17 mouse cellular contexts compared by ENCODE assay signal in the genomic region with DNA sequence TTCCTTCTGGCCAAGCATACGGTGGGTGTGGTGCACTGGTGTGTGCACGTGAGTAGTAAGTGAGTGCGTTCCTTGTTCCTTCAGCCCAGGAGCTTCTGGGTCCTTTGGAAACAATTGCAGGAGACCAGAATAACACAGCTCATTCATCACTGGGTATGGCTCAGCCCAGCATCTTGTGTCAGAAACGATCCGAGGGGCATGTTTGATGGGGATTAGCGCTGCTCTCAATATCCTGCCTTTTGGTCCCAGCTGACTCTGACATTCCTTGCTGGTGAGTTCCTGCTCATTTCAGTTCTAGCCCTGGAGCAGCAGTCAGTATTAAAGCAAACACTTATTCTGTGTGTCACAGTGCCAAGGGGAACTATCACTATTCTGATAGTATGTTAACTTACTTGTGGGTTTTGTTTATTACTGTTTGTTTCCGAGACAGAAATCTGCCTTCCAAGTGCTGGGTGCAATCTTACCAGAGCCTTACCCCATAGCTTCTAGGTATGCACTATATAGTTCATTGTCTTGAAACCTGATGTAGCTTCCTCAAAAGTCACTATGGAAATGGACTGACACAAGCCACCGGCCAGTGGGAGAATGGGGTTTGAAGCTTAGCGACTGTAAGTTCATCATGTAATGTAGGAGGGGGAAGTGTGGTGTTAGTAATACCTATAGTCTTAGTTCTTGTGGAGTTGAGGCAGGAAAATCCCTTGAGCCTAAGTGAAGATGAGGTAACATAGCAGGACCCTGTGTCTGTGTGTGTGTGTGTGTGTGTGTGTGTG. TPM values are rescaled to one million over a fixed set of nuclear protein-coding genes. Genes with fewer than 3 reads are reported as not detected.
DNase-seq lines count a peak whose midpoint lies in the region; ATAC-seq and TF ChIP-seq lines count a peak whose summit lies in the region.
"Had no signal": no experiment of that assay in that cellular context is flagged by ENCODE, and none has a peak within 500 bp of the region (broad histone marks: within the 10 kb centered on the region; RNA-seq: fewer than 3 reads in every experiment).

No protein-coding gene starts in this region.

- peaks cover 14% of the 10 kb centered on the region for H3K4me1 ChIP-seq in lung, embryonic 15.5 days
- H3K4me1 ChIP-seq in ES-Bruce4 (ENCODE audit: control insufficient read depth, insufficient read depth, low read length) = peaks cover 12% of the 10 kb centered on the region
- no peaks in the 10 kb centered on the region; the same call in none of the 2 replicates for H3K4me1 ChIP-seq in stomach, postnatal 0 days (replicated peaks; ENCODE audit: control insufficient read depth, insufficient read depth)
- H3K4me1 ChIP-seq: forebrain, embryonic 15.5 days; heart, embryonic 13.5 days; hindbrain, embryonic 15.5 days had no signal

- peak overlapping the region; percentile 20; the same call in 1 of the 2 replicates for H3K27ac ChIP-seq in lung, embryonic 15.5 days
- H3K27ac ChIP-seq in ES-Bruce4 (ENCODE audit: insufficient read depth, low read length) = peak overlapping the region; percentile 16; the same call in 1 of the 2 replicates
- peak overlapping the region; percentile 45; the same call in 1 of the 2 replicates for H3K27ac ChIP-seq in stomach, postnatal 0 days (replicated peaks)
- H3K27ac ChIP-seq: embryonic facial prominence, embryonic 15.5 days; forebrain, embryonic 15.5 days; heart, embryonic 13.5 days; hindbrain, embryonic 15.5 days had no signal

- H3K9ac ChIP-seq in lung, embryonic 15.5 days = no peak overlapping the region
- no peak overlapping the region for H3K9ac ChIP-seq in ES-Bruce4 (ENCODE audit: low read depth, poor library complexity, severe bottlenecking)
- no peak overlapping the region for H3K9ac ChIP-seq in stomach, postnatal 0 days (ENCODE audit: low read length)
- H3K9ac ChIP-seq: embryonic facial prominence, embryonic 15.5 days; forebrain, embryonic 15.5 days; heart, embryonic 13.5 days; hindbrain, embryonic 15.5 days had no signal

- no peak for DNase-seq in lung, postnatal 10 days
- DNase-seq in stomach, postnatal 0 days (ENCODE audit: low spot score) = no peak
- no peak for DNase-seq in gastrocnemius, postnatal 14 days
- DNase-seq in spleen, adult 18-20 months = no peak
- DNase-seq: adrenal gland, postnatal 14 days; cerebellum, adult 18-20 months; cerebellum, adult 9-11 months; gastrocnemius, postnatal 10 days; heart, postnatal 36 days had no signal

- no peak for TF ChIP-seq CTCF in ES-Bruce4 (IDR thresholded peaks at IDR 0.05; ENCODE audit: low read depth, low read length)
- TF ChIP-seq CTCF in stomach, postnatal 0 days (IDR thresholded peaks at IDR 0.05; ENCODE audit: low read depth) = no peak

- intact Hi-C loops in gastrocnemius, postnatal 14 days (cut with DNase I; ENCODE audit: low total_unique reads) = no loop called here

- no peaks in the 10 kb centered on the region for H3K9me3 ChIP-seq in lung, embryonic 15.5 days
- peaks cover 4% of the 10 kb centered on the region; the same call in 1 of the 2 replicates for H3K9me3 ChIP-seq in ES-Bruce4 (replicated peaks; ENCODE audit: control insufficient read depth, insufficient read depth, low read length, poor library complexity, severe bottlenecking)
- H3K9me3 ChIP-seq in stomach, postnatal 0 days (ENCODE audit: control insufficient read depth, low read length) = no peaks in the 10 kb centered on the region
- H3K9me3 ChIP-seq: embryonic facial prominence, embryonic 15.5 days; forebrain, embryonic 15.5 days; heart, embryonic 13.5 days; hindbrain, embryonic 15.5 days had no signal

- no peaks in the 10 kb centered on the region for H3K36me3 ChIP-seq in lung, embryonic 15.5 days
- peaks cover 11% of the 10 kb centered on the region for H3K36me3 ChIP-seq in ES-Bruce4 (ENCODE audit: control insufficient read depth, insufficient read depth, low read length, poor library complexity, severe bottlenecking)
- H3K36me3 ChIP-seq in stomach, postnatal 0 days (ENCODE audit: control insufficient read depth, insufficient read depth, low read length) = no peaks in the 10 kb centered on the region
- H3K36me3 ChIP-seq: embryonic facial prominence, embryonic 15.5 days; forebrain, embryonic 15.5 days; heart, embryonic 13.5 days; hindbrain, embryonic 15.5 days had no signal

- no peak for TF ChIP-seq EP300 in ES-Bruce4 (IDR thresholded peaks at IDR 0.05; ENCODE audit: insufficient read depth, low read depth, low read length)
- TF ChIP-seq EP300 in stomach, postnatal 0 days (optimal IDR thresholded peaks at IDR 0.05) = no peak

- no peak for ATAC-seq in lung, embryonic 15.5 days (ENCODE audit: borderline replicate concordance, extremely low read depth, low FRiP score, low TSS enrichment)
- peak; percentile 78 for ATAC-seq in granulocyte monocyte progenitor cell, adult 5-6 weeks (replicated peaks; ENCODE audit: poor library complexity, severe bottlenecking)
- 0 out of 2 replicates have a peak, but pooled peaks have one; percentile 11 for ATAC-seq in stomach, postnatal 0 days (ENCODE audit: low FRiP score, low TSS enrichment)
- ATAC-seq: activated CD4-positive, CD25-positive, alpha-beta regulatory T cell, adult 4 months; forebrain, embryonic 15.5 days had no signal

- no peak for TF ChIP-seq POLR2A in ES-Bruce4 (IDR thresholded peaks at IDR 0.05; ENCODE audit: insufficient read depth, low read length)

- no peak overlapping the region for H3K4me2 ChIP-seq in lung, embryonic 15.5 days
- H3K4me2 ChIP-seq in stomach, postnatal 0 days (replicated peaks; ENCODE audit: low read depth) = no peak overlapping the region
- H3K4me2 ChIP-seq: embryonic facial prominence, embryonic 15.5 days; forebrain, embryonic 15.5 days; heart, embryonic 13.5 days; hindbrain, embryonic 15.5 days had no signal

- H3K4me3 ChIP-seq in lung, embryonic 15.5 days = no peak overlapping the region
- H3K4me3 ChIP-seq in ES-Bruce4 (ENCODE audit: low read depth, low read length) = no peak overlapping the region
- H3K4me3 ChIP-seq in stomach, postnatal 0 days (ENCODE audit: low read depth, low read length) = no peak overlapping the region
- H3K4me3 ChIP-seq: embryonic facial prominence, embryonic 15.5 days; forebrain, embryonic 15.5 days; heart, embryonic 13.5 days; hindbrain, embryonic 15.5 days had no signal

- 55% methylated on average over 9 of the region's 9 CpGs for WGBS in lung, embryonic 15.5 days
- WGBS in stomach, postnatal 0 days = 34% methylated on average over 9 of the region's 9 CpGs

- no peaks in the 10 kb centered on the region for H3K27me3 ChIP-seq in lung, embryonic 15.5 days
- H3K27me3 ChIP-seq in ES-Bruce4 (ENCODE audit: control insufficient read depth, insufficient read depth, low read length, poor library complexity, severe bottlenecking) = no peaks in the 10 kb centered on the region
- no peaks in the 10 kb centered on the region for H3K27me3 ChIP-seq in stomach, postnatal 0 days (ENCODE audit: control insufficient read depth, insufficient read depth, low read length)
- H3K27me3 ChIP-seq: embryonic facial prominence, embryonic 15.5 days; forebrain, embryonic 15.5 days; hindbrain, embryonic 15.5 days had no signal

RNA-seq across cellular contexts. Expression of a gene that starts 23.1 kb away (rescaled TPM):
- 106 and 117 TPM in 2 replicates for polyA plus RNA-seq in lung, embryonic 15.5 days (2015; fragmentation: Nextera tagmentation; extraction: Ambion mirVana)
- polyA plus RNA-seq in ES-Bruce4 (2011; ENCODE audit: insufficient read depth, insufficient read length, low read depth, missing spikeins) = 347 and 358 TPM in 2 replicates
- 1.1 and 4.6 TPM in 2 replicates for total RNA-seq in granulocyte monocyte progenitor cell, adult 5-6 weeks (2014; fragmentation: Nextera tagmentation)
- total RNA-seq in granulocyte monocyte progenitor cell, adult 5-6 weeks (2017) = 0.88 and 1.6 TPM in 2 replicates
- polyA plus RNA-seq in stomach, postnatal 0 days (2015; fragmentation: Nextera tagmentation; extraction: Ambion mirVana) = 118 and 131 TPM in 2 replicates
- total RNA-seq in gastrocnemius, postnatal 14 days (2021) = 1 to 10 TPM in 1 of 2 experiments, under 1 TPM in 1; 0.55 to 1.4 TPM
- total RNA-seq: heart, postnatal 36 days had no signal

RNA-seq across cellular contexts. Expression of a gene that starts 53.0 kb away (rescaled TPM):
- 8.3 and 9.0 TPM in 2 replicates for polyA plus RNA-seq in lung, embryonic 15.5 days (2015; fragmentation: Nextera tagmentation; extraction: Ambion mirVana)
- polyA plus RNA-seq in ES-Bruce4 (2011; ENCODE audit: insufficient read depth, insufficient read length, low read depth, missing spikeins) = 498 and 566 TPM in 2 replicates
- 29.2 and 30.2 TPM in 2 replicates for total RNA-seq in granulocyte monocyte progenitor cell, adult 5-6 weeks (2014; fragmentation: Nextera tagmentation)
- total RNA-seq in granulocyte monocyte progenitor cell, adult 5-6 weeks (2017) = 8.2 and 10.8 TPM in 2 replicates
- 13.8 and 14.2 TPM in 2 replicates for polyA plus RNA-seq in stomach, postnatal 0 days (2015; fragmentation: Nextera tagmentation; extraction: Ambion mirVana)
- total RNA-seq in gastrocnemius, postnatal 14 days (2021) = 100 to 1,000 TPM; 107 to 123 TPM

RNA-seq across cellular contexts. Expression of a gene that starts 56.6 kb away (rescaled TPM):
- 11.4 and 12.1 TPM in 2 replicates for polyA plus RNA-seq in lung, embryonic 15.5 days (2015; fragmentation: Nextera tagmentation; extraction: Ambion mirVana)
- polyA plus RNA-seq in ES-Bruce4 (2011; ENCODE audit: insufficient read depth, insufficient read length, low read depth, missing spikeins) = 12.5 and 14.1 TPM in 2 replicates
- total RNA-seq in granulocyte monocyte progenitor cell, adult 5-6 weeks (2014; fragmentation: Nextera tagmentation) = 8.2 and 12.5 TPM in 2 replicates
- total RNA-seq in granulocyte monocyte progenitor cell, adult 5-6 weeks (2017) = 6.2 and 7.0 TPM in 2 replicates
- 3.0 and 3.1 TPM in 2 replicates for polyA plus RNA-seq in stomach, postnatal 0 days (2015; fragmentation: Nextera tagmentation; extraction: Ambion mirVana)
- 1 to 10 TPM; 8.0 to 8.1 TPM for total RNA-seq in gastrocnemius, postnatal 14 days (2021)

Comparison
In these comparisons a context has a peak if more than half of its experiments do, and no peak if none do; other contexts are left out.
1. RNA of a gene that starts 53.0 kb away (polyA plus RNA-seq): 498 to 566 TPM in ES-Bruce4; 13.8 to 14.2 TPM in stomach, postnatal 0 days and 8.3 to 9.0 TPM in lung, embryonic 15.5 days; every median in the first group is over 10 times any median in the second.
2. Peak in every context shown above with its lines, with median percentiles within 50 percentile points of each other: H3K27ac ChIP-seq.